Mouse (Mus musculus): ENCODE measurements around the gene Prkd1. TPM values are rescaled to one million over a fixed set of nuclear protein-coding genes. Genes with fewer than 3 reads are reported as not detected.

Prkd1 gene
- polyA plus RNA-seq, 1 experiment from 2014 or later: 6.5 TPM

DNA sequence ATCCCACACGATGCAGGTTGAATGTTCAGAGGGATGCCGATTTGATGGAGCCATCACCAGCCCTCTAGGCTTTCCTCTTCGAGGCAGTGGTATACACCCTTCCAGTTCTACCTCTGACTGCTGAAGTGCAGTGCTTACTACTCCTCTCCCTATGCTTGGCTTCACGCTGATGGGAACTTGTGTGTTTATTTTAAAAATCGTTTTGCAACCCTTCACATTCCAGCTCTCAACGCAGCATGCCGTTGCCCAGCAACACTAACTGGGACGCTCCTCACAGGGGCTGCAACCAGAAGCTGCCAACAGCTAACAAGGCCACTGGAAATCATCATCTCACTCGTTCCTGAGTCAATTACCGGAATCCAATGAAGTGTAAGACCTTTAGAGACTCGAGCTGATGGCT, 296.5 kb downstream of the Prkd1 start:
- no peak for TF ChIP-seq CTCF (IDR thresholded peaks at IDR 0.05; ENCODE audit: low read depth)

DNA sequence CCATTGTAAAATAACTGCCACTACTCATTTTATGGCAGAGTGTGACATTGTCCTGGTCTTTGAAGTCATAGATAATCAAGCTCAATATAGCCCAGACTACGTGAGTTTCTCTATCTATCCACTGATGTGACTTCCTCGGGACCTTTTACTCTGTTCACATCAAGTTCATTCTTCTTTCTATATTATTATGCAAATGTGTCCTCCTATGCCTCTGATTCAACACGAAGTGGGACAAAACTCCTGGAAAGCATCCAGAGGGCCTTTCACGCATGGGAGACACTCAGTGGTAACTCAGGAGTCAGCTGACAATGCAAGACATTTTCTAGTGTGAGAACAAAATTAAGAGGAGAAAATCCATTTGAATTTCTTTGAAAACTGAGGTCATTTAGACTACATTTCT, 315.7 kb downstream of the Prkd1 start:
- WGBS: 69% methylated on average over 4 of the region's 4 CpGs

More for the DNA sequence above, 296.5 kb downstream of the Prkd1 start:
- no peak overlapping the region for H3K27ac ChIP-seq (ENCODE audit: low read depth)
- H3K9me3 ChIP-seq (ENCODE audit: low read depth, low read length): no peaks in the 10 kb centered on the region
- no peak overlapping the region for H3K9ac ChIP-seq
- no peak overlapping the region for H3K4me3 ChIP-seq (ENCODE audit: low read depth, low read length)
- H3K27me3 ChIP-seq (ENCODE audit: insufficient read depth, low read length): no peaks in the 10 kb centered on the region
- DNase-seq (peak; percentile 81), ATAC-seq (ENCODE audit: insufficient read depth) (peak; percentile 100)
- H3K4me2 ChIP-seq: peak overlapping the region; percentile 35; the same call in 1 of the 2 replicates
- H3K36me3 ChIP-seq (ENCODE audit: insufficient read depth): no peaks in the 10 kb centered on the region
- 22% methylated on average over 11 of the region's 11 CpGs for WGBS
- no peaks in the 10 kb centered on the region for H3K4me1 ChIP-seq (ENCODE audit: insufficient read depth)

DNA sequence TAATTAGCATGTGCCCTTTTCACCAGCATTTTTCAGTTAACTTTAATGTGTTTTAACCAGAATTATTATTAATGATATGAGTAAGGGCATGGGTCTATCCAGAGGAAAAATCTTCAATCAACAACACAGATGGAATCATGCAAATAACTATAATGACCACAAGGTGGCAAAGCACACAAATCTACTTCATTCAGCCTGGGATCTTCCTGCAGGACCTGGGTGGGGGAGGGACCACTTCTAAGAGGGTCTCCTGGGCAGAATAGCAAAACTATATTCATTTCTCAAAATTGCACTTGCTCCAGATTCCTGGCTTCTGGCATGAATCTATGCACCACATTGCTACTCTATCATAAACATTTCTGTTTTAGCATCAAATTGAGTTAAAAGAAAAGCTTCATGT, 334.3 kb downstream of the Prkd1 start:
- ATAC-seq (ENCODE audit: insufficient read depth): no peak
- Histone ChIP-seq H3K27me3 (ENCODE audit: insufficient read depth, low read length) (no peaks in the 10 kb centered on the region), H3K4me2 (no peak overlapping the region), H3K36me3 (ENCODE audit: insufficient read depth) (no peaks in the 10 kb centered on the region), H3K27ac (ENCODE audit: low read depth) (no peak overlapping the region), H3K4me1 (ENCODE audit: insufficient read depth) (no peaks in the 10 kb centered on the region), H3K9me3 (ENCODE audit: low read depth, low read length) (no peaks in the 10 kb centered on the region), H3K9ac (no peak overlapping the region), H3K4me3 (ENCODE audit: low read depth, low read length) (no peak overlapping the region)
- peak; percentile 56 for TF ChIP-seq CTCF (IDR thresholded peaks at IDR 0.05; ENCODE audit: low read depth)
- peak; percentile 45 for DNase-seq

More for the DNA sequence above, 315.7 kb downstream of the Prkd1 start:
- Histone ChIP-seq H3K27me3 (ENCODE audit: insufficient read depth, low read length) (no peaks in the 10 kb centered on the region), H3K36me3 (ENCODE audit: insufficient read depth) (no peaks in the 10 kb centered on the region), H3K4me3 (ENCODE audit: low read depth, low read length) (no peak overlapping the region), H3K9ac (no peak overlapping the region), H3K4me1 (ENCODE audit: insufficient read depth) (no peaks in the 10 kb centered on the region), H3K4me2 (no peak overlapping the region), H3K27ac (ENCODE audit: low read depth) (no peak overlapping the region), H3K9me3 (ENCODE audit: low read depth, low read length) (no peaks in the 10 kb centered on the region)
- ATAC-seq (ENCODE audit: insufficient read depth) (no peak), DNase-seq (no peak)
- TF ChIP-seq CTCF (IDR thresholded peaks at IDR 0.05; ENCODE audit: low read depth): no peak

DNA sequence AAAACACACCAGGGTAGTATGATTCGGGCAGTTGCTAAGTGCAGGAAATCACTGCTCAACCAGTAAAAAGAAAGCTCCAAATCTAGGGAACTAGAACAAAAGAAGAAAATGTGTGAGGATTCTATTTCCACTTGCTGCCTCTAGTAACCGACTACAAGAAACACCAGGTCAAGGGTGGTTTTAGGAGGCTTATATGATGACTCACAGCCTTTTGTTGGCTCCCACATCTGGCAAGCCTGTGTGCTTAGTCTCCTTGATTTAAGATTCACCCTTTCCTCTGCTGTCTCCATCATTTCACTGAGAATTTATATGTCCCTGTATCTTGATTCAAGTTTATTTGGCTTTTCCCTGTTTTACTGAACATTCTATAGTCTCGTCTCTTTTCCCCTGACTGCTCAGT, 339.6 kb downstream of the Prkd1 start:
- DNase-seq (no peak), ATAC-seq (ENCODE audit: insufficient read depth) (no peak)
- Histone ChIP-seq H3K36me3 (ENCODE audit: insufficient read depth) (no peaks in the 10 kb centered on the region), H3K4me2 (no peak overlapping the region), H3K9ac (no peak overlapping the region), H3K27me3 (ENCODE audit: insufficient read depth, low read length) (no peaks in the 10 kb centered on the region), H3K27ac (ENCODE audit: low read depth) (no peak overlapping the region), H3K4me3 (ENCODE audit: low read depth, low read length) (no peak overlapping the region), H3K9me3 (ENCODE audit: low read depth, low read length) (no peaks in the 10 kb centered on the region), H3K4me1 (ENCODE audit: insufficient read depth) (no peaks in the 10 kb centered on the region)
- WGBS: 61% methylated on average over 3 of the region's 3 CpGs
- TF ChIP-seq CTCF (IDR thresholded peaks at IDR 0.05; ENCODE audit: low read depth): no peak

DNA sequence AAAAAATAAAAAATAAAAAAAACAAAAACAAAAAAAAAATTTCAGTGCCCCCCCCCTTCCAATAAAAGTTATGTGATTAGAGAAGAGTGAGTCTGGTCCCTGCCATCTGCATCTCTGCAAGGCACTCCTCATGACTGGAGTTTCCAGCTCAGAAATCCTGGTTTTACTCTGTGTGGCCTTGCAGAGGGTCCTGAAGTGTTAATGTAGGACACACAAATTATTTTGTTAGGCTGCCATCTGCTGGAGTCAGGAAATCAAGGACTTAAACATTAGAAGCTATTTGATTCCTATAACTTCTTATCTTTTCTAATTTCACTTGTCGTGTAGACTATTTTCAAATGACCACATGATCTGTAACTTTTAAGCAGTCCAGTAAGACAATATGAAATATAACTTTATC, 347.6 kb downstream of the Prkd1 start:
- no peak for ATAC-seq (ENCODE audit: insufficient read depth)

DNA sequence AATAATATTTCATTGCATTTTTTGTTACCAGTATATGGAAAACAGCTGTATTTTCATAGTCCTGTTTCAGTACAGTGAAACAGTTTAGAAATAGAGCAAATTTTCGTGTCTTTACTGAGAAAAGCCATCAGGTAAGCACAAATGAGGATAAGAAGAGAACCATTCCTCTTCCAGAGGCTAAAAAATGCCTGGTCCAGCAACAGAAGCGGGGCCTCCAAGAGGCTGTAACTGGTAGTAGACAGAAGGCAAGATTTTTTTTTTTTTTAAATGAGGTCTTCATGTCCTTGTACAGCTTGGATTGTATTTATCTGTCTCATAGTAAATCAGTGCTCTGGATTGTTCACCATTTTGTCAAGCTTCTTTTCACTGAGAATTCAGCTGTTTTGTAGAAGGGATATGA, 352.8 kb downstream of the Prkd1 start:
- DNase-seq (no peak), ATAC-seq (ENCODE audit: insufficient read depth) (no peak)
- TF ChIP-seq CTCF (IDR thresholded peaks at IDR 0.05; ENCODE audit: low read depth): no peak
- H3K4me1 ChIP-seq (ENCODE audit: insufficient read depth): no peaks in the 10 kb centered on the region
- WGBS: 58% methylated on average over 2 of the region's 2 CpGs
- H3K9me3 ChIP-seq (ENCODE audit: low read depth, low read length): no peaks in the 10 kb centered on the region
- H3K27ac ChIP-seq (ENCODE audit: low read depth): no peak overlapping the region
- no peak overlapping the region for H3K4me3 ChIP-seq (ENCODE audit: low read depth, low read length)
- H3K27me3 ChIP-seq (ENCODE audit: insufficient read depth, low read length): no peaks in the 10 kb centered on the region
- no peaks in the 10 kb centered on the region for H3K36me3 ChIP-seq (ENCODE audit: insufficient read depth)
- H3K4me2 ChIP-seq: no peak overlapping the region
- H3K9ac ChIP-seq: no peak overlapping the region

More for the DNA sequence above, 347.6 kb downstream of the Prkd1 start:
- DNase-seq: peak; percentile 76
- H3K9me3 ChIP-seq (ENCODE audit: low read depth, low read length): no peaks in the 10 kb centered on the region
- H3K36me3 ChIP-seq (ENCODE audit: insufficient read depth): no peaks in the 10 kb centered on the region
- no peak overlapping the region for H3K9ac ChIP-seq
- no peak overlapping the region for H3K27ac ChIP-seq (ENCODE audit: low read depth)
- peak; percentile 30 for TF ChIP-seq CTCF (IDR thresholded peaks at IDR 0.05; ENCODE audit: low read depth)
- H3K4me3 ChIP-seq (ENCODE audit: low read depth, low read length): no peak overlapping the region
- H3K4me1 ChIP-seq (ENCODE audit: insufficient read depth): no peaks in the 10 kb centered on the region
- H3K27me3 ChIP-seq (ENCODE audit: insufficient read depth, low read length): no peaks in the 10 kb centered on the region
- WGBS: 16% methylated on average over 1 of the region's 1 CpGs
- no peak overlapping the region for H3K4me2 ChIP-seq

DNA sequence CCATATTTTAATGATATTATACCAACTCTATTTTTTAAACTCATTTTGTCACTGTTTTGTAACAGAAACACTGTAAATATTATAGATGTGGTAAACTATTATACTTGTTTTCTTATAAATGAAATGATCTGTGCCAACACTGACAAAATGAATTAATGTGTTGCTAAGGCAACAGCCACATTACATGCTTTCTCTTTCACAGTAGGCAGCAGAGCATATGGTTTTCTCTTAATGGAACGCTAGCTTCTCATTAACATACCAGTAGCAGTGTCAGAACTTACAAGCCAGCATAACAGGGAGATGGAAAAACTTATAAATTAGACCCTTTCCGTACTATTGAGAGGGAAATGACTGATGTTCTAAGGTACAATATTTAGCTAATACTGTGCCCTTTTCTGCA, 353.3 kb downstream of the Prkd1 start:
- no peak overlapping the region for H3K27ac ChIP-seq (ENCODE audit: low read depth)
- no peak overlapping the region for H3K9ac ChIP-seq
- H3K27me3 ChIP-seq (ENCODE audit: insufficient read depth, low read length): no peaks in the 10 kb centered on the region
- H3K4me3 ChIP-seq (ENCODE audit: low read depth, low read length): no peak overlapping the region
- ATAC-seq (ENCODE audit: insufficient read depth) (no peak), DNase-seq (no peak)
- H3K9me3 ChIP-seq (ENCODE audit: low read depth, low read length): no peaks in the 10 kb centered on the region
- 66% methylated on average over 2 of the region's 2 CpGs for WGBS
- H3K4me2 ChIP-seq: no peak overlapping the region
- H3K4me1 ChIP-seq (ENCODE audit: insufficient read depth): no peaks in the 10 kb centered on the region
- no peaks in the 10 kb centered on the region for H3K36me3 ChIP-seq (ENCODE audit: insufficient read depth)
- no peak for TF ChIP-seq CTCF (IDR thresholded peaks at IDR 0.05; ENCODE audit: low read depth)

DNA sequence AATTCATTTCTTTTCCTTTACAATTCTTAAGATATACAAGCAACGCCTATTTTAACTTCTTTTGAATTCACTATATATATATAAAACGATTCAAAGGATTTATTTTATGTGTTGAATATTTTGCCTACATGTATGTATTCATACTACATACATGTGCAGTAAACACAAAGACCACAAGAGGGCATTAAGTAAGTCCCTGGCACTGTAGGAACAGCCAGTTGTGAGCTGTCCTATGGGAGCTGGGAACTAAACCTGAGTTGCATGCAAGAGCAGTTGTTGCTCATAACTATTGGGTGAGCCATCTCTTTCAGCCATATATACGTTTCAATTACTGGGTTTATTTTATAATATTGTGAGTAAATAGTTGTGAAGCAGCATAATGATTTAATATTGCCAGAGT, 356.1 kb downstream of the Prkd1 start:
- no peak overlapping the region for H3K9ac ChIP-seq
- H3K36me3 ChIP-seq (ENCODE audit: insufficient read depth): no peaks in the 10 kb centered on the region
- no peaks in the 10 kb centered on the region for H3K27me3 ChIP-seq (ENCODE audit: insufficient read depth, low read length)
- H3K27ac ChIP-seq (ENCODE audit: low read depth): no peak overlapping the region
- H3K4me3 ChIP-seq (ENCODE audit: low read depth, low read length): no peak overlapping the region
- peak; percentile 31 for DNase-seq
- no peaks in the 10 kb centered on the region for H3K4me1 ChIP-seq (ENCODE audit: insufficient read depth)
- no peak for ATAC-seq (ENCODE audit: insufficient read depth)
- H3K4me2 ChIP-seq: no peak overlapping the region
- H3K9me3 ChIP-seq (ENCODE audit: low read depth, low read length): no peaks in the 10 kb centered on the region
- WGBS: 61% methylated on average over 3 of the region's 3 CpGs
- TF ChIP-seq CTCF (IDR thresholded peaks at IDR 0.05; ENCODE audit: low read depth): peak; percentile 35; the same call in 1 of the 2 replicates

Measured in lung, embryonic 14.5 days (tissue).